ENCODE assay signal across 22 mouse cellular contexts in genomic region chr5:148404548-148404947, GRCm38 (mm10).
"Had no signal": no experiment of that assay in that cellular context is flagged by ENCODE, and none has a peak within 500 bp of the region (broad histone marks: within the 10 kb centered on the region; RNA-seq: fewer than 3 reads in every experiment).

No protein-coding gene starts in this region.

- H3K36me3 ChIP-seq: limb, embryonic 10.5 days; limb, embryonic 13.5 days; liver, embryonic 12.5 days; liver, embryonic 15.5 days; lung, embryonic 15.5 days; midbrain, embryonic 12.5 days; midbrain, embryonic 15.5 days; neural tube, embryonic 13.5 days had no signal

- H3K27ac ChIP-seq: kidney, postnatal 0 days; layer of hippocampus, adult 2 months; limb, embryonic 10.5 days; limb, embryonic 13.5 days; liver, embryonic 12.5 days; liver, embryonic 15.5 days; lung, embryonic 15.5 days; midbrain, embryonic 12.5 days; midbrain, embryonic 15.5 days; neural tube, embryonic 13.5 days had no signal

- H3K9me3 ChIP-seq: limb, embryonic 10.5 days; midbrain, embryonic 15.5 days; neural tube, embryonic 13.5 days had no signal

- H3K27me3 ChIP-seq: neural tube, embryonic 13.5 days had no signal

- H3K9ac ChIP-seq: limb, embryonic 13.5 days; liver, embryonic 12.5 days; liver, embryonic 15.5 days; lung, embryonic 15.5 days; midbrain, embryonic 12.5 days; midbrain, embryonic 15.5 days; neural tube, embryonic 13.5 days had no signal

- H3K4me3 ChIP-seq: layer of hippocampus, adult 2 months; limb, embryonic 10.5 days; limb, embryonic 13.5 days; liver, embryonic 12.5 days; liver, embryonic 15.5 days; lung, embryonic 15.5 days; midbrain, embryonic 12.5 days; midbrain, embryonic 15.5 days; myocyte; neural tube, embryonic 13.5 days had no signal

- ATAC-seq: liver, embryonic 12.5 days; midbrain, embryonic 15.5 days had no signal

- H3K4me1 ChIP-seq: midbrain, embryonic 12.5 days had no signal

- H3K4me2 ChIP-seq: limb, embryonic 13.5 days; liver, embryonic 12.5 days; liver, embryonic 15.5 days; lung, embryonic 15.5 days; midbrain, embryonic 12.5 days; midbrain, embryonic 15.5 days; neural tube, embryonic 13.5 days had no signal

- DNase-seq: kidney, adult 2 months; kidney, postnatal 25 days; layer of hippocampus, adult 9-11 months; liver; lung, adult 18-20 months; lung, postnatal 14 days; lung, postnatal 4 days; right cerebral cortex, postnatal 14 days; right cerebral cortex, postnatal 4 days; thymus, adult 18-20 months; thymus, postnatal 36 days had no signal
